Mouse (Mus musculus): ENCODE measurements at regions not wholly inside any gene's neighbourhood (a gene's known extent, or its start where the extent isn't known, plus 50 kb on each side); places are given as distances from the start of the nearest gene placed in this dataset.

- Histone ChIP-seq H3K9me3 (ENCODE audit: control insufficient read depth, low read length) (no peaks in the 10 kb centered on the region), H3K4me1 (ENCODE audit: control insufficient read depth, insufficient read depth, low read length) (no peaks in the 10 kb centered on the region), H3K9ac (ENCODE audit: low read length) (no peak overlapping the region), H3K4me2 (no peak overlapping the region), H3K4me3 (ENCODE audit: low read depth, low read length) (no peak overlapping the region), H3K27ac (ENCODE audit: low read depth, low read length) (no peak overlapping the region), H3K27me3 (ENCODE audit: control insufficient read depth, insufficient read depth, low read length) (no peaks in the 10 kb centered on the region), H3K36me3 (ENCODE audit: control insufficient read depth, insufficient read depth, low read length) (no peaks in the 10 kb centered on the region)
- DNase-seq (ENCODE audit: low spot score, missing footprints) = no peak
- 76% methylated on average over 1 of the region's 1 CpGs for WGBS
- no peak for ATAC-seq (ENCODE audit: low FRiP score)
These were observed 369.5 kb upstream of the Nrp1 start for GRCm38 (mm10) chr8:127988887-127989286.

- Histone ChIP-seq H3K4me1 (ENCODE audit: control insufficient read depth, insufficient read depth, low read length) (no peaks in the 10 kb centered on the region), H3K27ac (ENCODE audit: low read depth, low read length) (no peak overlapping the region; the same call in 1 of the 2 replicates), H3K9me3 (ENCODE audit: control insufficient read depth, low read length) (no peaks in the 10 kb centered on the region), H3K9ac (ENCODE audit: low read length) (no peak overlapping the region), H3K36me3 (ENCODE audit: control insufficient read depth, insufficient read depth, low read length) (no peaks in the 10 kb centered on the region), H3K4me2 (no peak overlapping the region), H3K27me3 (ENCODE audit: control insufficient read depth, insufficient read depth, low read length) (no peaks in the 10 kb centered on the region), H3K4me3 (ENCODE audit: low read depth, low read length) (no peak overlapping the region)
- DNase-seq (ENCODE audit: low spot score, missing footprints) (no peak), ATAC-seq (ENCODE audit: low FRiP score) (no peak)
- 57% methylated on average over 1 of the region's 1 CpGs for WGBS
These were observed 363.5 kb upstream of the Nrp1 start for GRCm38 (mm10) chr8:127994898-127995297.

GRCm38 (mm10) chr8:127995490-127995889, 362.9 kb upstream of the Nrp1 start:
- Histone ChIP-seq H3K27ac (ENCODE audit: low read depth, low read length) (no peak overlapping the region), H3K9ac (ENCODE audit: low read length) (no peak overlapping the region), H3K4me3 (ENCODE audit: low read depth, low read length) (no peak overlapping the region), H3K27me3 (ENCODE audit: control insufficient read depth, insufficient read depth, low read length) (no peaks in the 10 kb centered on the region), H3K9me3 (ENCODE audit: control insufficient read depth, low read length) (no peaks in the 10 kb centered on the region), H3K4me1 (ENCODE audit: control insufficient read depth, insufficient read depth, low read length) (no peaks in the 10 kb centered on the region), H3K4me2 (no peak overlapping the region), H3K36me3 (ENCODE audit: control insufficient read depth, insufficient read depth, low read length) (no peaks in the 10 kb centered on the region)
- WGBS = 83% methylated on average over 1 of the region's 1 CpGs
- DNase-seq (ENCODE audit: low spot score, missing footprints) (no peak), ATAC-seq (ENCODE audit: low FRiP score) (no peak)

GRCm38 (mm10) chr8:128002386-128002785, 356.0 kb upstream of the Nrp1 start:
- no peak overlapping the region for H3K9ac ChIP-seq (ENCODE audit: low read length)
- DNase-seq (ENCODE audit: low spot score, missing footprints) (peak; percentile 82), ATAC-seq (ENCODE audit: low FRiP score) (no peak)
- no peaks in the 10 kb centered on the region for H3K27me3 ChIP-seq (ENCODE audit: control insufficient read depth, insufficient read depth, low read length)
- peaks cover 4% of the 10 kb centered on the region for H3K4me1 ChIP-seq (ENCODE audit: control insufficient read depth, insufficient read depth, low read length)
- H3K36me3 ChIP-seq (ENCODE audit: control insufficient read depth, insufficient read depth, low read length) = no peaks in the 10 kb centered on the region
- no peak overlapping the region for H3K27ac ChIP-seq (ENCODE audit: low read depth, low read length)
- H3K9me3 ChIP-seq (ENCODE audit: control insufficient read depth, low read length) = no peaks in the 10 kb centered on the region
- no peak overlapping the region for H3K4me3 ChIP-seq (ENCODE audit: low read depth, low read length)
- H3K4me2 ChIP-seq = no peak overlapping the region
- 73% methylated on average over 2 of the region's 2 CpGs for WGBS

- WGBS = 93% methylated on average over 1 of the region's 1 CpGs
- no peaks in the 10 kb centered on the region for H3K36me3 ChIP-seq (ENCODE audit: control insufficient read depth, insufficient read depth, low read length)
- H3K4me2 ChIP-seq = no peak overlapping the region
- H3K9ac ChIP-seq (ENCODE audit: low read length) = no peak overlapping the region
- H3K4me1 ChIP-seq (ENCODE audit: control insufficient read depth, insufficient read depth, low read length) = peaks cover 4% of the 10 kb centered on the region
- no peak overlapping the region for H3K4me3 ChIP-seq (ENCODE audit: low read depth, low read length)
- H3K27me3 ChIP-seq (ENCODE audit: control insufficient read depth, insufficient read depth, low read length) = no peaks in the 10 kb centered on the region
- no peak overlapping the region for H3K27ac ChIP-seq (ENCODE audit: low read depth, low read length)
- peak; percentile 67 for DNase-seq (ENCODE audit: low spot score, missing footprints)
- ATAC-seq (ENCODE audit: low FRiP score) = no peak
- no peaks in the 10 kb centered on the region for H3K9me3 ChIP-seq (ENCODE audit: control insufficient read depth, low read length)
These were observed 355.6 kb upstream of the Nrp1 start for GRCm38 (mm10) chr8:128002806-128003205.

- Histone ChIP-seq H3K36me3 (ENCODE audit: control insufficient read depth, insufficient read depth, low read length) (no peaks in the 10 kb centered on the region), H3K4me3 (ENCODE audit: low read depth, low read length) (no peak overlapping the region), H3K4me2 (no peak overlapping the region), H3K9me3 (ENCODE audit: control insufficient read depth, low read length) (no peaks in the 10 kb centered on the region), H3K27me3 (ENCODE audit: control insufficient read depth, insufficient read depth, low read length) (no peaks in the 10 kb centered on the region), H3K4me1 (ENCODE audit: control insufficient read depth, insufficient read depth, low read length) (peaks cover 4% of the 10 kb centered on the region), H3K27ac (ENCODE audit: low read depth, low read length) (no peak overlapping the region), H3K9ac (ENCODE audit: low read length) (no peak overlapping the region)
- DNase-seq (ENCODE audit: low spot score, missing footprints) = peak; percentile 75
- ATAC-seq (ENCODE audit: low FRiP score) = peak; percentile 65
- WGBS = 43% methylated on average over 1 of the region's 1 CpGs
These were observed 355.0 kb upstream of the Nrp1 start for GRCm38 (mm10) chr8:128003385-128003784.

- no peak overlapping the region for H3K9ac ChIP-seq (ENCODE audit: low read length)
- H3K27ac ChIP-seq (ENCODE audit: low read depth, low read length) = no peak overlapping the region
- H3K36me3 ChIP-seq (ENCODE audit: control insufficient read depth, insufficient read depth, low read length) = no peaks in the 10 kb centered on the region
- H3K9me3 ChIP-seq (ENCODE audit: control insufficient read depth, low read length) = no peaks in the 10 kb centered on the region
- no peak overlapping the region for H3K4me2 ChIP-seq
- H3K27me3 ChIP-seq (ENCODE audit: control insufficient read depth, insufficient read depth, low read length) = no peaks in the 10 kb centered on the region
- peaks cover 4% of the 10 kb centered on the region for H3K4me1 ChIP-seq (ENCODE audit: control insufficient read depth, insufficient read depth, low read length)
- H3K4me3 ChIP-seq (ENCODE audit: low read depth, low read length) = no peak overlapping the region
- WGBS = 57% methylated on average over 3 of the region's 3 CpGs
- ATAC-seq (ENCODE audit: low FRiP score) (peak; percentile 84), DNase-seq (ENCODE audit: low spot score, missing footprints) (peak; percentile 79)
These were observed 354.5 kb upstream of the Nrp1 start for GRCm38 (mm10) chr8:128003881-128004286.

- Histone ChIP-seq H3K4me1 (ENCODE audit: control insufficient read depth, insufficient read depth, low read length) (peaks cover 1% of the 10 kb centered on the region), H3K36me3 (ENCODE audit: control insufficient read depth, insufficient read depth, low read length) (no peaks in the 10 kb centered on the region), H3K27ac (ENCODE audit: low read depth, low read length) (no peak overlapping the region), H3K9ac (ENCODE audit: low read length) (no peak overlapping the region), H3K27me3 (ENCODE audit: control insufficient read depth, insufficient read depth, low read length) (no peaks in the 10 kb centered on the region), H3K9me3 (ENCODE audit: control insufficient read depth, low read length) (no peaks in the 10 kb centered on the region), H3K4me2 (no peak overlapping the region), H3K4me3 (ENCODE audit: low read depth, low read length) (no peak overlapping the region)
- DNase-seq (ENCODE audit: low spot score, missing footprints) (peak; percentile 64), ATAC-seq (ENCODE audit: low FRiP score) (no peak)
- 86% methylated on average over 6 of the region's 6 CpGs for WGBS
These were observed 348.9 kb upstream of the Nrp1 start for GRCm38 (mm10) chr8:128009393-128010010.

GRCm38 (mm10) chr8:128017171-128017570, 341.2 kb upstream of the Nrp1 start:
- Histone ChIP-seq H3K27ac (ENCODE audit: low read depth, low read length) (no peak overlapping the region), H3K4me3 (ENCODE audit: low read depth, low read length) (no peak overlapping the region), H3K9ac (ENCODE audit: low read length) (no peak overlapping the region), H3K4me2 (no peak overlapping the region), H3K4me1 (ENCODE audit: control insufficient read depth, insufficient read depth, low read length) (no peaks in the 10 kb centered on the region), H3K27me3 (ENCODE audit: control insufficient read depth, insufficient read depth, low read length) (no peaks in the 10 kb centered on the region), H3K36me3 (ENCODE audit: control insufficient read depth, insufficient read depth, low read length) (no peaks in the 10 kb centered on the region), H3K9me3 (ENCODE audit: control insufficient read depth, low read length) (no peaks in the 10 kb centered on the region)
- WGBS = 68% methylated on average over 8 of the region's 8 CpGs
- ATAC-seq (ENCODE audit: low FRiP score) = no peak
- no peak for DNase-seq (ENCODE audit: low spot score, missing footprints)
